Mouse (Mus musculus) testis, adult 2 months (tissue): ENCODE measurements around the gene Olr1.

Experiments
- CTCF ChIP-seq: fragments of 200-500 bp; IDR thresholded peaks from 2 replicates; pipeline ENCODE4 v1.5.1; 2012; ENCODE audit warnings: low read depth, mild to moderate bottlenecking, inconsistent platforms, low read length, moderate library complexity; ENCODE audit not compliant: control insufficient read depth, insufficient read depth, insufficient replicate concordance
- POLR2A ChIP-seq: fragments of 200-500 bp; IDR thresholded peaks from 2 replicates; pipeline ENCODE4 v1.6.1; 2012; ENCODE audit warnings: low read depth, mild to moderate bottlenecking, inconsistent platforms, low read length, moderate library complexity; ENCODE audit not compliant: control insufficient read depth

DNA sequence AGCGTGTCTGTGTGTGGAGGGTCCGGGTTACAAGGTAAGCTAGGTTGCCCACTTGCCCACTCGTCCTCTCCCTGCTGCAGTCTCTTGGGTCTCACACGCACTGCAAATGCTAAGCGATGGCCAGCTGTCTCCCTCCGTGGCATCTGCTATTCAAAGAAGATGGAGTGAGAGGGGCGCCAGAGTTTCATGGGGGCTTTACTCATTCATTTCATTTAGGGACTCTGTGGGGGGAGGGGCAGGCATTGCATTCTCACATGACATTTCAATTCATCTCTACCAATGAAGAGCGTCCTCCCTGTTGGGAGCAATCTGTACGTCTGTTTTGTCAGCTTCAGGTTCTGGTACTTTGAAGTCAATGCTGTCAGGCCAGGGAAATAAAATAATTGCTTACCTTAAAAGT lies 35.0 kb upstream of the Olr1 start:
- TF ChIP-seq CTCF (no peak), POLR2A (no peak)
